Mouse (Mus musculus): ENCODE measurements around the gene Rtl5. TPM values are rescaled to one million over a fixed set of nuclear protein-coding genes. Genes with fewer than 3 reads are reported as not detected.
A peak's percentile ranks its signal among the peaks of the same experiment; 100 is the strongest.

The Rtl5 gene
- total and polyA plus RNA-seq, 3 experiments = 0.03 to 0.04 TPM; not detected in 1

- H3K27ac ChIP-seq (ENCODE audit: control insufficient read depth, low read depth, low read length) = no peak overlapping the region
- no peaks in the 10 kb centered on the region for H3K27me3 ChIP-seq (ENCODE audit: control insufficient read depth in 1 of 2, insufficient read depth in 2 of 2, low read length in 2 of 2)
- peaks cover 0 to 13% of the 10 kb centered on the region in 2 experiments; a peak in 3 of 4 replicates for H3K4me1 ChIP-seq (ENCODE audit: control insufficient read depth in 1 of 2, insufficient read depth in 2 of 2, low read length in 2 of 2)
- H3K36me3 ChIP-seq (ENCODE audit: control insufficient read depth in 1 of 2, insufficient read depth in 2 of 2, low read length in 2 of 2) = peaks cover 0 to 10% of the 10 kb centered on the region in 2 experiments; a peak in 2 of 4 replicates
- H3K4me3 ChIP-seq (ENCODE audit: control insufficient read depth in 1 of 2, insufficient read depth in 1 of 2, low read depth in 2 of 2, low read length in 2 of 2) = no peak overlapping the region
- TF ChIP-seq BHLHE40 (IDR thresholded peaks at IDR 0.05; ENCODE audit: borderline replicate concordance, low read depth, low read length) (no peak), ELF1 (IDR thresholded peaks at IDR 0.05; ENCODE audit: low read depth, low read length) (no peak), GATA1 (IDR thresholded peaks at IDR 0.05; ENCODE audit: low read depth, low read length) (no peak), USF2 (IDR thresholded peaks at IDR 0.05; ENCODE audit: borderline replicate concordance in 1 of 2, insufficient read depth in 1 of 2, low read depth in 1 of 2, low read length in 2 of 2) (no peak), SMC3 (IDR thresholded peaks at IDR 0.05; ENCODE audit: low read depth, low read length) (no peak), CHD2 (IDR thresholded peaks at IDR 0.05; ENCODE audit: low read length) (no peak), EP300 (IDR thresholded peaks at IDR 0.05; ENCODE audit: low read depth in 1 of 2, low read length in 2 of 2) (no peak), MYB (IDR thresholded peaks at IDR 0.05; ENCODE audit: low read depth, low read length) (no peak), NELFE (IDR thresholded peaks at IDR 0.05; ENCODE audit: low read depth, low read length) (no peak), TCF12 (IDR thresholded peaks at IDR 0.05; ENCODE audit: low read depth, low read length) (no peak), MAZ (IDR thresholded peaks at IDR 0.05; ENCODE audit: low read depth, low read length) (no peak), USF1 (IDR thresholded peaks at IDR 0.05; ENCODE audit: low read depth, low read length) (no peak)
- H3K9ac ChIP-seq (ENCODE audit: control insufficient read depth, low read depth, low read length, poor library complexity, severe bottlenecking) = no peak overlapping the region
- no peak for DNase-seq (ENCODE audit: low read depth, low spot score)
- no peaks in the 10 kb centered on the region for H3K79me2 ChIP-seq (ENCODE audit: control insufficient read depth, insufficient read depth, low read length, poor library complexity)
- H3K9me3 ChIP-seq (replicated peaks; ENCODE audit: insufficient read depth, low read length) = no peaks in the 10 kb centered on the region
Observed at GRCm38 (mm10) chrX:102064062-102064461, 7.0 kb downstream of the Rtl5 start.

GRCm38 (mm10) chrX:102060891-102061290, 10.2 kb downstream of the Rtl5 start:
- H3K79me2 ChIP-seq (ENCODE audit: control insufficient read depth, insufficient read depth, low read length, poor library complexity) = no peaks in the 10 kb centered on the region
- peaks cover 0 to 13% of the 10 kb centered on the region in 2 experiments; a peak in 3 of 4 replicates for H3K4me1 ChIP-seq (ENCODE audit: control insufficient read depth in 1 of 2, insufficient read depth in 2 of 2, low read length in 2 of 2)
- peaks cover 0 to 10% of the 10 kb centered on the region in 2 experiments; a peak in 2 of 4 replicates for H3K36me3 ChIP-seq (ENCODE audit: control insufficient read depth in 1 of 2, insufficient read depth in 2 of 2, low read length in 2 of 2)
- TF ChIP-seq EP300 (IDR thresholded peaks at IDR 0.05; ENCODE audit: low read depth in 1 of 2, low read length in 2 of 2) (peak in 1 of 2 experiments; percentile 24; a peak in 2 of 4 replicates), RCOR1 (IDR thresholded peaks at IDR 0.05; ENCODE audit: low read depth, low read length) (peak; percentile 43; the same call in 1 of the 2 replicates), MYB (IDR thresholded peaks at IDR 0.05; ENCODE audit: low read depth, low read length) (no peak), SIN3A (IDR thresholded peaks at IDR 0.05; ENCODE audit: low read length) (peak; percentile 46; the same call in 1 of the 2 replicates), CHD2 (IDR thresholded peaks at IDR 0.05; ENCODE audit: low read length) (no peak), MYC (IDR thresholded peaks at IDR 0.05; ENCODE audit: low read depth, low read length) (no peak), ETS1 (IDR thresholded peaks at IDR 0.05; ENCODE audit: low read depth, low read length) (peak; percentile 44; the same call in 1 of the 2 replicates), NRF1 (IDR thresholded peaks at IDR 0.05; ENCODE audit: insufficient read depth, low read depth, low read length, poor library complexity, severe bottlenecking) (no peak)
- no peak overlapping the region for H3K27ac ChIP-seq (ENCODE audit: control insufficient read depth, low read depth, low read length)
- H3K9me3 ChIP-seq (replicated peaks; ENCODE audit: insufficient read depth, low read length) = no peaks in the 10 kb centered on the region
- no peaks in the 10 kb centered on the region for H3K27me3 ChIP-seq (ENCODE audit: control insufficient read depth in 1 of 2, insufficient read depth in 2 of 2, low read length in 2 of 2)
- H3K4me3 ChIP-seq (ENCODE audit: control insufficient read depth in 1 of 2, insufficient read depth in 1 of 2, low read depth in 2 of 2, low read length in 2 of 2) = no peak overlapping the region
- peak; percentile 67 for DNase-seq (ENCODE audit: low read depth, low spot score)
- no peak overlapping the region for H3K9ac ChIP-seq (ENCODE audit: control insufficient read depth, low read depth, low read length, poor library complexity, severe bottlenecking)

Measured in MEL (cell line).